Mouse (Mus musculus) thymus, adult 2 months (tissue): ENCODE measurements at regions not wholly inside any gene's neighbourhood (a gene's known extent, or its start where the extent isn't known, plus 50 kb on each side); places are given as distances from the start of the nearest gene placed in this dataset.

Source experiments
- DNase-seq: peaks from one replicate; pipeline ENCODE4 v3.0.0; 2021
- H3K27ac ChIP-seq: fragments of 200-500 bp; 2 replicates; pipeline ENCODE4 v1.5.1; 2012; ENCODE audit warnings: low read length, control low read depth; ENCODE audit not compliant: control insufficient read depth, insufficient read depth
- H3K27me3 ChIP-seq: fragments of 200-500 bp; 2 replicates; pipeline ENCODE4 v1.6.1; 2012; ENCODE audit warnings: mild to moderate bottlenecking, low read length, moderate library complexity, mixed read lengths; ENCODE audit not compliant: control insufficient read depth, insufficient read depth
- H3K36me3 ChIP-seq: fragments of 200-500 bp; 2 replicates; pipeline ENCODE4 v1.6.1; 2012; ENCODE audit warnings: mild to moderate bottlenecking, low read length, moderate library complexity; ENCODE audit not compliant: control insufficient read depth, insufficient read depth
- H3K4me1 ChIP-seq: fragments of 200-500 bp; replicated peaks from 2 replicates; pipeline ENCODE4 v1.6.1; 2012; ENCODE audit warnings: low read length; ENCODE audit not compliant: control insufficient read depth, insufficient read depth
- H3K4me3 ChIP-seq: fragments of 200-500 bp; 2 replicates; pipeline ENCODE4 v1.5.1; 2012; ENCODE audit warnings: mild to moderate bottlenecking, low read length, control low read depth, moderate library complexity; ENCODE audit not compliant: control insufficient read depth, insufficient read depth
- CTCF ChIP-seq: fragments of 200-500 bp; IDR thresholded peaks from 2 replicates; pipeline ENCODE4 v1.5.1; 2012; ENCODE audit warnings: mild to moderate bottlenecking, control low read depth, low read length, moderate library complexity, borderline replicate concordance; ENCODE audit not compliant: control insufficient read depth, poor library complexity, insufficient read depth; ENCODE audit errors: extremely low read depth
- POLR2A ChIP-seq: fragments of 200-500 bp; IDR thresholded peaks from 2 replicates; pipeline ENCODE4 v1.6.1; 2012; ENCODE audit warnings: mild to moderate bottlenecking, low read length, control low read depth, moderate library complexity; ENCODE audit not compliant: control insufficient read depth, poor library complexity, insufficient read depth; ENCODE audit errors: extremely low read depth
- WGBS: fragments of 180-500 bp; shearing (Covaris S2); methylation state at CpG from one replicate; pipeline ENCODE4 v1.1.7; 2018; 5-methylcytosine and 5-hydroxymethylcytosine counted together

DNA sequence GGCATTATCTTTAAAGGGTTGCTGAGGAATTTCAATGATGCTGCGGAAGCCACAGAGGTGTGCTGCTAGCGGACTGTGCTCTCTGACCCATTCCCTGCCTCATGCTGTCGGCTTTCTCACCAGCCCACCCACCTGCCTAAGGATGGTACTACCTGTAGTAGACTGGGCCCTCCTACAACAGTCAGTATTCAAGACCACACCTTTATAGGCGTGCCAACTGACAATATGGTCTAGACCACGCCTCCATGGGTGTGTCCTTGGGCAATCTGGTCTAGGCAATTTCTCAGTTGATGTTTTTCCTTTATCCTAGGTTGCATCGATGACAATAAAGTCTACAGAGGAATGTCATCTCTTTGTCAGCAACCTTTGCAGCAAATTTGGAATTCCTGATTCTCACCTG lies 148.0 kb downstream of the Atp23 start:
- TF ChIP-seq CTCF, result no peak
- no peak for TF ChIP-seq POLR2A
- 81% methylated on average over 6 of the region's 6 CpGs for WGBS
- Histone ChIP-seq H3K27me3 (no peaks in the 10 kb centered on the region), H3K27ac (no peak overlapping the region), H3K4me1 (no peaks in the 10 kb centered on the region), H3K36me3 (no peaks in the 10 kb centered on the region), H3K4me3 (no peak overlapping the region)
- no peak for DNase-seq

DNA sequence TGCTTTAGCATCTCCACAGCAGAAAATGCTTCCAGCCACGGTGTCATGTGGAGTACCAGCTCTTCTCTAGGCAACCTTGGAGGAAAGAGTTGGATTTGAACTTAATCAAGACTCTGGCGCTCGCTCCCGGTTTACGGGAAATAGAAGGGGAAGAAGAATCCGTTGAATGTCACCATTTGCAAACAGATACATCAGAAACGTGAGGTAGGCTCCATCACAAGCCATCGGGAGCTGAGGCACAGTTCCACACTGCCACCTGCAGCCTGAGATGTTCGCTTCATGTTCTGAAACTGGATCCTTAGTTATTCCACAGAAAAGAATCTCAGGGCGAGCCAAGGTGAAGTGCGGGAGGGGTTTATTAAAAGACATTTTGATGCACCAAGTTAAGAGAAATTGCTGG lies 148.5 kb downstream of the Atp23 start:
- WGBS, result 74% methylated on average over 11 of the region's 11 CpGs
- H3K36me3 ChIP-seq, result no peaks in the 10 kb centered on the region
- TF ChIP-seq POLR2A (no peak), CTCF (no peak)
- no peaks in the 10 kb centered on the region for H3K4me1 ChIP-seq
- H3K27ac ChIP-seq, result no peak overlapping the region
- H3K27me3 ChIP-seq, result no peaks in the 10 kb centered on the region
- DNase-seq, result no peak
- H3K4me3 ChIP-seq, result no peak overlapping the region

DNA sequence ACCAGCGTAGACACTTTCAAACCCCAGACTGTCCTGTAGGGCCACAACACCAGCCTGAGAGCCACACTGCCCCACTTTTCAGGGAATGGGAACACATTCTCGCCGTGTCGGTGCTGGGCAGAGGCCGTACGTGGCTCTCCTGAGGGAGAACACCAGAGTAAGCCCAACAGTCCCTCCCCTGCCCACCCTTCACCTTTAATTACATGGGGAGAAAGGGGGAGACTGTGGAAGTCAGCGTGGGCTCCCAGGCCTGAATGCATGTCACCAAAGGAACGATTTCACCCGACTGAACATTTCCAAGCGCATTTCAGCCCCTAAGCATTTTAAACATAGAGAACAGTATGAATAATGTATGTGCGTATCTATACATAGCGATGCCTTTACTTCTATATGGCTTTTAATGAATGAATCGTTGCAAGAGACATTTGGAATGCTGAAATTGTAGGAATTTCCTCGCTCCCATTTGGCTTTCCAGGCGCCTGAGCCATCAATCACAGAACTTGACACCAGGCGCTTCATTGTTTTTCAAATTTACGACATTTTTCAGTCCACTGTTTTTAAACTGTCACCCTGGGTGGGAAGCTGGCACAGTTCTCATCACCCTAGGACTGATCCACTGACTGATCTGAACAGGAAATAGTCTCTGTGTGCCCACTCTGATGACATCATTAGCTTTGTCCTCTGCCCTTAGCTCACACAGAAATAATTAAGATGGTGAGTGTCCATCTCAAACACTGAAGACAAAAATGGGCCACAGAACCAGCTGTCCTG lies 152.3 kb downstream of the Atp23 start:
- DNase-seq, result no peak
- no peak overlapping the region for H3K4me3 ChIP-seq
- no peak for TF ChIP-seq POLR2A
- no peak for TF ChIP-seq CTCF
- no peaks in the 10 kb centered on the region for H3K36me3 ChIP-seq
- 74% methylated on average over 17 of the region's 17 CpGs for WGBS
- no peak overlapping the region for H3K27ac ChIP-seq
- no peaks in the 10 kb centered on the region for H3K4me1 ChIP-seq
- no peaks in the 10 kb centered on the region for H3K27me3 ChIP-seq

DNA sequence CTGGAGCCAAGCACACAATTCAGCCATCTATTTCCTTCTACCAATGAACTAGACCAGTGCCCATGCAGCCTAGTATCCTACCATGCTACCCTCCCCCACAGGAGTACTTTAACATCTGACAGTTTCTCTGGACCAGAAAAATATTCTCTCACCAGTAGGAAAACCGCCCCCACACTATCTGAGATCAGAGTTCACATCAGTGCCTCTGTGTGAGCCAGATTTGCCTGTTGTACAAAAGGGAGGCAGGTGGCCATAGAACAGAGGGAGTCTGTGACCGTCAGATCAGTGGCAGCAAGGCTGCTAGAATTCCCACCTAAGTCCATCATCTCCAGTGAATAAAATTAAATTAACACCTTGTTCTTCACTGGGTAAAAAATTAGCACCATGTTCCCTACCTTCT lies 166.5 kb downstream of the Atp23 start:
- 82% methylated on average over 2 of the region's 2 CpGs for WGBS
- no peaks in the 10 kb centered on the region for H3K36me3 ChIP-seq
- H3K27me3 ChIP-seq, result no peaks in the 10 kb centered on the region
- no peak for DNase-seq
- no peak overlapping the region for H3K4me3 ChIP-seq
- TF ChIP-seq POLR2A (no peak), CTCF (no peak)
- no peaks in the 10 kb centered on the region for H3K4me1 ChIP-seq
- no peak overlapping the region for H3K27ac ChIP-seq

DNA sequence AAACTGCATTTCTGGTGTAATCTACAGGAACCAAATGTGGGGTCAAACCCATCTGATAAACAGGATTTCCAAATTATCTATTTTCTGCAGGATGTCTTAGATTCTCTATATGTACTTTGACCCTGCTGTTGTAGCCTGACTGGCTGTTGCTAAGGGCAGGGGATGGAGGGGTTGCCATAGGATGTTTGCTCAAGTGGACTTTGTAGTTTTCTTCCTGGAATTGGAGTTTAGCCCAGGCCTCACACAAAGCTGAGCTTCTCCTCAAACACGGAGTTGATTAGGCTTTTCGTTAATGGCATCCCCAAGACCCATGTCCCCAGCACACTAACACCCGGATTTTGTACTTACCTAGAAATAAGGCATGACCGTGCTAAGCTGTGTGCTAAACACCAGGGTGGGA lies 173.3 kb downstream of the Atp23 start:
- Histone ChIP-seq H3K4me1 (no peaks in the 10 kb centered on the region), H3K36me3 (no peaks in the 10 kb centered on the region), H3K27ac (no peak overlapping the region), H3K4me3 (no peak overlapping the region), H3K27me3 (no peaks in the 10 kb centered on the region)
- 94% methylated on average over 4 of the region's 4 CpGs for WGBS
- TF ChIP-seq POLR2A (no peak), CTCF (no peak)
- no peak for DNase-seq

DNA sequence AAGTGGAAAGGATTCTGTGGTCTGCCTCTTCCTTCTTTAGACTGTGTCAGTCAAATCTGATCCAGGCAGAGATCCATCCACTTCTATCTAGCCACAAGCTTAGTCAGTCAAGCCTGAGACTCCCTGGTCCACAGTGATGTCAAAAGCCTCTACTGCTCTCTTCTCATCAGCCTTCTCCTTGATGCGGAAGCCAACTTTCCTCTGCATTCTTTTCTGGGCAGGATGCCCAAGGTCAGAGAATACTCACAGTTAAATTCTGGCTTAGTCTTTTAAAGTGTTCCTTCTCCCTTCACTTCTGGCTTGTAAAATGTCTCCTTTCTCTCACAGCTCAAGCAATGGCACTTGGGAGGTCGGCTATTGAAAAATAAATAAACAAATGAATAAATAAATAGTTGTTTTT lies 183.2 kb downstream of the Atp23 start:
- H3K36me3 ChIP-seq, result no peaks in the 10 kb centered on the region
- no peak overlapping the region for H3K4me3 ChIP-seq
- no peak overlapping the region for H3K27ac ChIP-seq
- 71% methylated on average over 2 of the region's 2 CpGs for WGBS
- TF ChIP-seq POLR2A (no peak), CTCF (no peak)
- DNase-seq, result no peak
- H3K27me3 ChIP-seq, result no peaks in the 10 kb centered on the region
- H3K4me1 ChIP-seq, result no peaks in the 10 kb centered on the region

DNA sequence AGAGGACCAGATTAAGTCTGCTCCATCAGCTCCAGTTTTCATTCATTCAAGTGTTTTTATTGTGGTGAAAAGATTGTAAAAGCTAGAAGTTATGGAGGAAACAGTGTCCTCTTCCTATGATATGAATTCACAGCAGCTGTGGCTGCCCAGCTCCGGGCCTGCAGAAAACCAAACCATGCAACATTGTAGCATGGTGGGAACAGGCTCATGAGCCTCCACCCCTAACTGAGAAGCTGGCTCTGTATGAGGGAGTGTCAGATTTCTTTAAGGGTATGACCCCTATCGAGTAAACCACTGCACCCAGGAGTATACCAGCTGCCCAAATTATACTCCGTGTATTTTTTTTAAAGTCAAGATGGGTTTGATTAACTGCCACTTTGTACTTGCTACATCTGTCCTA lies 189.4 kb downstream of the Atp23 start:
- Histone ChIP-seq H3K27me3 (no peaks in the 10 kb centered on the region), H3K36me3 (no peaks in the 10 kb centered on the region), H3K4me3 (no peak overlapping the region), H3K4me1 (no peaks in the 10 kb centered on the region), H3K27ac (no peak overlapping the region)
- 77% methylated on average over 3 of the region's 3 CpGs for WGBS
- DNase-seq, result no peak
- TF ChIP-seq POLR2A (no peak), CTCF (no peak)
